Mouse (Mus musculus) thymus, adult 2 months (tissue): ENCODE results near the gene Osgin1.

Experiments
- CTCF ChIP-seq: fragments of 200-500 bp; IDR thresholded peaks from 2 replicates; pipeline ENCODE4 v1.5.1; 2012; ENCODE audit warnings: mild to moderate bottlenecking, control low read depth, low read length, moderate library complexity, borderline replicate concordance; ENCODE audit not compliant: control insufficient read depth, poor library complexity, insufficient read depth; ENCODE audit errors: extremely low read depth
- POLR2A ChIP-seq: fragments of 200-500 bp; IDR thresholded peaks from 2 replicates; pipeline ENCODE4 v1.6.1; 2012; ENCODE audit warnings: mild to moderate bottlenecking, low read length, control low read depth, moderate library complexity; ENCODE audit not compliant: control insufficient read depth, poor library complexity, insufficient read depth; ENCODE audit errors: extremely low read depth

DNA sequence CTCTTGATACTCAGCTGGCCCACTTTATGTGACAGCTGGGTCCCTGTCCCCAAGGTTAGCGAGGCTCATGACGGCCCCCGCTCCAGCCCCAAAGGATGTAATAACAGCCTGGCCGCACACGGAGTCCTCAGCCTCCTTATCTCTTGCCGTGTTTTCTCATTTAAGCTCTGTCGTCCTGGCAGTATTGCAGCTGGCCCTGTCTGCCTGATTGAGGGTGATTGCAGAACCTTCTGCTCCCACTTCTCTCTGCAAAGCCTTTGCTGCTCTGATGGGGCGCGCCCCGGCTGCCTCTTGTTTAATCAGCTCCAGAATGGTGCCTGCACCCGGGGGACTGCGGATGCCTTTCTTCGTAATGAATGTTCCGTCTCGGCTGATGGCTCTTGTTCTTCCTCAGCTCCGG is 25.8 kb downstream of the Osgin1 start:
- TF ChIP-seq POLR2A (no peak), CTCF (no peak)
